Mouse (Mus musculus) G1E (cell line): ENCODE data around the gene Adcy9. TPM values are rescaled to one million over a fixed set of nuclear protein-coding genes. Genes with fewer than 3 reads are reported as not detected.

Experiments
- ATAC-seq: 2 replicates; pipeline ENCODE4 v1.8.0; 2016; ENCODE audit warnings: mild to moderate bottlenecking; ENCODE audit not compliant: insufficient number of reproducible peaks, poor library complexity, low FRiP score, severe bottlenecking; ENCODE audit errors: extremely low read depth
- DNase-seq: peaks from one replicate; pipeline ENCODE4 v3.0.0; 2012; ENCODE audit warnings: low spot score
- H3K27me3 ChIP-seq: 2 replicates; pipeline ENCODE4 v1.6.1; 2012; ENCODE audit warnings: mild to moderate bottlenecking, low read length, inconsistent platforms; ENCODE audit not compliant: insufficient read depth
- H3K36me3 ChIP-seq: replicated peaks from 2 replicates; pipeline ENCODE3; 2012; ENCODE audit warnings: mild to moderate bottlenecking, inconsistent platforms
- H3K4me1 ChIP-seq: 2 replicates; pipeline ENCODE4 v1.6.1; 2012; ENCODE audit warnings: low read depth, low read length, inconsistent platforms, mixed read lengths; ENCODE audit not compliant: insufficient read depth
- H3K4me3 ChIP-seq: 2 replicates; pipeline ENCODE4 v1.5.1; 2012; ENCODE audit warnings: low read depth, mild to moderate bottlenecking, inconsistent platforms, low read length, moderate library complexity, mixed read lengths
- H3K9me3 ChIP-seq: replicated peaks from 2 replicates; pipeline ENCODE4 v1.6.1; 2012; ENCODE audit warnings: inconsistent platforms
- CTCF ChIP-seq: IDR thresholded peaks from 2 replicates; pipeline ENCODE4 v1.5.1; 2012; ENCODE audit warnings: low read depth, low read length, inconsistent platforms, mixed read lengths
- GATA1 ChIP-seq: IDR thresholded peaks from 2 replicates; pipeline ENCODE4 v1.6.1; 2012; ENCODE audit warnings: borderline replicate concordance, low read length, inconsistent platforms, mixed read lengths
- GATA2 ChIP-seq: IDR thresholded peaks from 2 replicates; pipeline ENCODE4 v1.6.1; 2012; ENCODE audit warnings: low read depth, low read length, inconsistent platforms, borderline replicate concordance
- POLR2AphosphoS5 ChIP-seq: IDR thresholded peaks from 2 replicates; pipeline ENCODE4 v1.6.1; 2012; ENCODE audit warnings: low read depth, low read length, inconsistent platforms; ENCODE audit not compliant: insufficient replicate concordance
- TAL1 ChIP-seq: conservative IDR thresholded peaks from 2 replicates; pipeline ENCODE4 v1.6.1; 2012; ENCODE audit warnings: low read depth, low read length, inconsistent platforms, mixed read lengths
- polyA plus RNA-seq: library from polyadenylated mRNA; stranded (reverse); fragments of >175 nt; gene quantifications from 2 replicates; pipeline ENCODE4 v1.2.3, GENCODE M21; 2012
- total RNA-seq, 2 experiments: library from RNA; stranded (forward) in 1 of 2; stranded (reverse) in 1 of 2; fragments of 200-1000 nt in 1 of 2; fragments of >200 nt in 1 of 2; fragmentation: Nextera tagmentation in 1 of 2; gene quantifications; 2 replicates each; pipeline ENCODE4 v1.2.3; 2014 to 2017

Gene Adcy9
- total and polyA plus RNA-seq, 3 experiments: 0.47 to 2.1 (median 0.83) TPM

GRCm38 (mm10) chr16:4454563-4454962 is 34.3 kb upstream of the Adcy9 start:
- ATAC-seq: no peak
- no peak overlapping the region for H3K4me3 ChIP-seq
- no peak for DNase-seq
- no peaks in the 10 kb centered on the region for H3K4me1 ChIP-seq
- H3K36me3 ChIP-seq: no peaks in the 10 kb centered on the region
- TF ChIP-seq CTCF: no peak
- TF ChIP-seq GATA1: no peak
- no peak for TF ChIP-seq POLR2AphosphoS5
- TF ChIP-seq TAL1: no peak
- no peak for TF ChIP-seq GATA2
- H3K9me3 ChIP-seq: no peaks in the 10 kb centered on the region
- peaks cover 22% of the 10 kb centered on the region for H3K27me3 ChIP-seq

GRCm38 (mm10) chr16:4449418-4449817 is 29.1 kb upstream of the Adcy9 start:
- TF ChIP-seq TAL1: no peak
- no peak for TF ChIP-seq CTCF
- no peak for TF ChIP-seq GATA1
- TF ChIP-seq POLR2AphosphoS5: no peak
- no peak for TF ChIP-seq GATA2
- Histone ChIP-seq H3K4me3 (no peak overlapping the region), H3K9me3 (no peaks in the 10 kb centered on the region), H3K27me3 (peaks cover 17% of the 10 kb centered on the region), H3K36me3 (no peaks in the 10 kb centered on the region), H3K4me1 (no peaks in the 10 kb centered on the region)
- no peak for ATAC-seq
- no peak for DNase-seq

- H3K36me3 ChIP-seq: no peaks in the 10 kb centered on the region
- ATAC-seq (no peak), DNase-seq (no peak)
- H3K4me3 ChIP-seq: no peak overlapping the region
- H3K27me3 ChIP-seq: peaks cover 13% of the 10 kb centered on the region
- no peaks in the 10 kb centered on the region for H3K9me3 ChIP-seq
- TF ChIP-seq POLR2AphosphoS5: no peak
- TF ChIP-seq TAL1: no peak
- no peak for TF ChIP-seq GATA2
- no peak for TF ChIP-seq GATA1
- TF ChIP-seq CTCF: no peak
- H3K4me1 ChIP-seq: no peaks in the 10 kb centered on the region
Observed at GRCm38 (mm10) chr16:4448235-4448634, 27.9 kb upstream of the Adcy9 start.

GRCm38 (mm10) chr16:4446395-4446794 is 26.1 kb upstream of the Adcy9 start:
- Histone ChIP-seq H3K36me3 (no peaks in the 10 kb centered on the region), H3K9me3 (no peaks in the 10 kb centered on the region), H3K4me1 (no peaks in the 10 kb centered on the region), H3K4me3 (no peak overlapping the region), H3K27me3 (peaks cover 13% of the 10 kb centered on the region)
- ATAC-seq (no peak), DNase-seq (no peak)
- TF ChIP-seq POLR2AphosphoS5: no peak
- TF ChIP-seq TAL1: no peak

- DNase-seq (no peak), ATAC-seq (no peak)
- no peak overlapping the region for H3K4me3 ChIP-seq
- H3K36me3 ChIP-seq: no peaks in the 10 kb centered on the region
- peaks cover 10% of the 10 kb centered on the region for H3K27me3 ChIP-seq
- no peaks in the 10 kb centered on the region for H3K9me3 ChIP-seq
- no peak for TF ChIP-seq POLR2AphosphoS5
- TF ChIP-seq TAL1: no peak
- no peak for TF ChIP-seq GATA1
- TF ChIP-seq CTCF: no peak
- no peak for TF ChIP-seq GATA2
- H3K4me1 ChIP-seq: no peaks in the 10 kb centered on the region
Observed at GRCm38 (mm10) chr16:4444378-4444777, 24.1 kb upstream of the Adcy9 start.

GRCm38 (mm10) chr16:4439302-4440066 is 19.2 kb upstream of the Adcy9 start:
- no peaks in the 10 kb centered on the region for H3K36me3 ChIP-seq
- no peak for ATAC-seq
- TF ChIP-seq GATA2 (no peak), POLR2AphosphoS5 (no peak), GATA1 (no peak), CTCF (no peak), TAL1 (no peak)
- no peak overlapping the region for H3K4me3 ChIP-seq
- no peaks in the 10 kb centered on the region for H3K9me3 ChIP-seq
- no peak for DNase-seq
- no peaks in the 10 kb centered on the region for H3K4me1 ChIP-seq
- H3K27me3 ChIP-seq: peaks cover 12% of the 10 kb centered on the region

- Histone ChIP-seq H3K4me1 (no peaks in the 10 kb centered on the region), H3K4me3 (no peak overlapping the region), H3K9me3 (no peaks in the 10 kb centered on the region), H3K36me3 (no peaks in the 10 kb centered on the region), H3K27me3 (peaks cover 19% of the 10 kb centered on the region)
- DNase-seq: no peak
- ATAC-seq: no peak
- TF ChIP-seq CTCF (no peak), POLR2AphosphoS5 (no peak), GATA2 (no peak), TAL1 (no peak), GATA1 (no peak)
Observed at GRCm38 (mm10) chr16:4436738-4437137, 16.4 kb upstream of the Adcy9 start.
